Mouse (Mus musculus) CD4-positive, CD25-positive, alpha-beta regulatory T cell, adult 4 months (primary cell): ENCODE data around the gene Zfp622. TPM values are rescaled to one million over a fixed set of nuclear protein-coding genes. Genes with fewer than 3 reads are reported as not detected.

Experiments used
- ATAC-seq: one replicate; pipeline ENCODE4 v1.8.0; 2017
- polyA plus RNA-seq, 2 experiments: library from polyadenylated mRNA; unstranded; fragments of 100-300 nt; shearing (Covaris generic); gene quantifications; one replicate each; pipeline ENCODE4 v1.2.1; 2017

Gene Zfp622
- polyA plus RNA-seq: 10 to 100 TPM in 1 of 2 experiments, 1 to 10 TPM in 1; 6.3 to 18.1 TPM

DNA sequence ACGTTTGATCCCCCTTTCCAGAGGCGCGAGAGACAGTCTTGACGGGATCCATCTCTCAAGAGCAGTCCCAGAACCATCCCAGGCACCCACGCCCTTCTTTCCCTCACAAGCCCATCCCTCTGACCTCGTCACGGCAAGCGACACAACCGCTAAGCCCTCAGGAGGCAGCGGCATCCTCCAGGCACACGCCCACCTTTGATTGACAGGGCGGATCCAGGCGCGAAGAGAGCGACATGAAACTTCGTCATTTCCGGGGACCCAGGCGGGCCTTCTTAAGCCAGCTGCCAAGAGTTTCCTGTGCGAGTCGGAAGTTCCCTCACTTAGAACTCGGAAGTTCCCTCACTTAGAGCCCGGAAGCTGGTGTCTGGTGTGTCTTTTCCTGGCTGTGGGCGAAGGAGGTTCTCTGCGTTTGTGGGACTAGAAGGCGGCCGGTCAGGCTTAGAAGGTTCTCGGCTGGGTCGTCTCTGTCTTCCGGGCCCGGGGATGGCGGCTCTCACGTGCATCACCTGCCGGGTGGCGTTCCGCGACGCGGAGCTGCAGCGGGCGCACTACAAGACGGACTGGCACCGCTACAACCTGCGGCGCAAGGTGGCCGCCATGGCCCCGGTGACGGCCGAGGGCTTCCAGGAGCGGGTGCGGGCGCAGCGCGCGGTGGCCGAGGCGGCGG, at the start of gene Zfp622:
Zfp622 (plus strand) TSS at position 300 of the 667 bp plus-strand sequence.
- ATAC-seq: peak; percentile 92

DNA sequence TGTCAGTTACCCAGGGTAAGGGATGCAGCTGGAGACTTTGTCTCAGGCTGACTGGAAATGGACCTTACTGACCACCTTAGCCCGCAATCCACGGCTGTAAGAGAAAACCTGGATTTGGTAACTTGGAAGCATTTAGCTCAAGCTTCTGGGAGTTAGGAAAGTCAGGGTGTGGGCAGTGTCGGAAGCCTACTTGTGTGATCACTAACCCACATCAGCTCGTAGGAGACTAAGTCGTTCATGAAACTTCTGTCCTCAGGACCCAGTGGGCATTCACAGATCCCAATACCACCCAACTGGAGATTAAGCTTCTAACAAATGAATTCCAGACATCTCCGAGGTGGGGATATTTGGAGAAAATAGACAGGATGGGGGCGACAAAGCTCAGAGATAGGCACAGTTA, 49.8 kb upstream of the Zfp622 start:
- no peak for ATAC-seq

DNA sequence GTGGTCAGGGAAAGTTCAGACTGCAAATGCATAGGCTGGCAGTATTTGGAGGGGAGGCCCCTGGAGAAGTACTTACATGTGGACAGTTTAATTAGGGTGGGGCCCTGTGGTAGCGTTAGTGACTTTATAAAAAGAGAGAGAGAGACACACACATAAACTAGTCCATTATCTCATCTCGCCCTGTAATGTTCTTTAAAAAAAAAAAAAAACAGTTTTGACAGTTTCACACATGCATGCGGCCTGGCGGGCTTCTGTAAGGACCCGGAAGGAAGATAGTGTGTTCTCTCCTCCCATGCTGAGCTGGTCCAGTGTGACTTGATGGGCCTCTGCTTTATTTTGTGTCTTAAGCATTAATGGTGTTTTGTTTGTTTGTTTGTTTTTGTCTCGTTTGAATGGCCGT, 45.7 kb upstream of the Zfp622 start:
- ATAC-seq: no peak

DNA sequence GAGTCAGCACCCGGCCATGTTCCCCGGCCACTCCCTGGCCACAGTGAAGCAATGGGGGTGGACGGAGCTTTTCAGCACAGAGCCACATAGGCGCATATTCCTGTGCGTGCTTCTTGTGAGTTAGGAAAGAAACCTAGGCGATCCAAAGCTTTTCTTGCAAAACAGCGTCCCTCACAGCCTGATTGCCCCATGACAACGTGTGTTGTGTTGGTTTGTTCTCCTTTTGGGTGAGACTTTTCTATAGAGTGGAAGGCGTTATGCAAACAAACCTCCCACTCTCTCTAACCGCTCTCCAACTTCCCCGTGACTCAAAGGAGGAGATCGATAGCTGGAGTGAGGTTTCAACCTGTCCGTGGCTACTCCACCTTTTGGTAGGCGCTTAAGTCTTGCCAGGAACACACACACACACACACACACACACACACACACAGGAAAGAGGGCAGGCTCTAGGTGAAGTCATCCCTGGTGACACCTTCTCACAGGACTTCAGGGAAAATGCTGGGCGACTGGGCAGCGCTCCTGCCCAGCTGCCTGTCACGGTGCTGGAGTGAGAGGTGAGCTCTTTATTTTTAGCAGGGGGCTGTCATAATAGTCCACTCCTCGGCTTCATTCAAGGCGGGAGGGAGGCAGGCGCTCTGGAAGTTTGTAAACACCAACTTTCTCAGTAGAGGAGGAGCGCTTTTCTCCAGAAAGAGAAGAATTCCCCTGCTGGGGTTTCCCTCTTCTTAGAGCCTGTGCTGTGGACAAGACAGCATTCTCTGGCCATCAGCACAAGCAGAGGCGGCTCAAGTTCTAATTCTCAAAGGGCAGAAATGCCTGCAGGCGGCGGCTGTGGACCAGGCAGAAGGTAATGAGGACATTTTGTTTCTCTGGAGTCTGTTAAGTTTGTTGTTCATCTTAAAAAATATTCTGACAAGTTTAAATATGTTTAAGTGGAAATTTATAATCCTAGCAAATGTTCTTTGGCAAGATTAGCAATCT, 43.5 kb upstream of the Zfp622 start:
- peak; percentile 32 for ATAC-seq

GRCm38 (mm10) chr15:25941514-25941913, 42.7 kb upstream of the Zfp622 start:
- no peak for ATAC-seq

GRCm38 (mm10) chr15:25942415-25942814, 41.8 kb upstream of the Zfp622 start:
- ATAC-seq: no peak

- ATAC-seq: no peak
These were observed 40.6 kb upstream of the Zfp622 start for GRCm38 (mm10) chr15:25943386-25944137.

DNA sequence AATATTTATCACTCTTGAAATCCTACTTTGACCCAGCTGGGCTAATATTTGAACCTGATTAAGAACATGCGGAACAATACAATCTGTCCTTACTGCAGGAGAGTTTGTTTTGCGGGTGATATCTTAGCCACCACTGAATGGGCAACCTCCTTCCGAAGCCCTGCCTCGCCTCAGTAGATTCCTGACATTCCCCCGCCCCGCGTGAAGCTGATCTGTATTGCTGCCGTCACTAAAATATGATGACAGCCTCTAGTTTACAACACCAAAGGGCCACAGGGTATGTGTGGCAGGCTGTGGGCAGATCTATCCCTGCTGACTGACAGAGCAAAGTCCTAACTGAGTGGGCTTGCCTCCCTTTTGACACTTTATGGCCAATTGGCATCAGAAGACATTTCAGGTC, 38.9 kb upstream of the Zfp622 start:
- no peak for ATAC-seq

DNA sequence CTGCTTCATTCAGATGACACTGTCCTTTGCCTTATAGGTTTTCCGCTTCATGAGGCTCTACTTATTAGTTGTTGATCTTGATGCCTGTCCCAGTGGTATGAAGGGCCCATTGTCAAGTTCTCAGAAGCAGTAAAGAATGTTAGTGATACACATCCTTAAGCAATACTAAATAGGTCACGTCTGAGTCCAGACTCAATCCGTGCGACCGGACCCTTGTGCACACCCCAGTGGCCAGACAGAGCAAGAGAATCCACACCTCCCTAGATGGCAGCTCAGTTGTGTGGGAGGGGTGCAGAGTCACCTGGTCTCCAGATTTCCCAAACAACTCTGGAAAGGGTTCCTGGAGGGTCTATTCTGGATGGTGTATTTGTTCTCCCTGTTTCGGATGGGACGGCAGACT, 37.7 kb upstream of the Zfp622 start:
- no peak for ATAC-seq

DNA sequence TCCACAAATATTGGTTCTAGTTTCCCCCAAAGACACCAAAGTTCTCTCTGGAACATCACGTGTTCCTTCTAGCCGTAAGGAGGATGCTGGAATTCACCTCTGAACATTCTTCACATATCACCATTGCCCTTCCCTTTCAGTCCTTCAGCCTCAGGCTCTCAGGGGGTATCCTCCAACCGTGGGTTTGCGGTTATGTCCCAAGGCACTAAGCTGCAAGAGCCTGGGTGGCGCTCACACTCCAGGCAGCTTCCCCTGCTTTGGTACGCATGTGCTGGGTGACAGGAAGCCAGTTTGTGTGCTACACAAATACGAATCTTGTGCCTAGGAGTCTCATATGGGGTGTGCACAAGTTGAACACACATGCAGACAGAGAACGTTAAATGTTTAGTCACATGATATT, 36.8 kb upstream of the Zfp622 start:
- no peak for ATAC-seq

GRCm38 (mm10) chr15:25948257-25949223, 35.6 kb upstream of the Zfp622 start:
- ATAC-seq: peak; percentile 74

- no peak for ATAC-seq
These were observed 34.5 kb upstream of the Zfp622 start for GRCm38 (mm10) chr15:25949696-25950095.

GRCm38 (mm10) chr15:25950584-25950983, 33.6 kb upstream of the Zfp622 start:
- ATAC-seq: no peak

GRCm38 (mm10) chr15:25951037-25951436, 33.1 kb upstream of the Zfp622 start:
- no peak for ATAC-seq

- ATAC-seq: no peak
These were observed 28.2 kb upstream of the Zfp622 start for GRCm38 (mm10) chr15:25956001-25956400.

- no peak for ATAC-seq
These were observed 27.6 kb upstream of the Zfp622 start for GRCm38 (mm10) chr15:25956422-25957117.

- ATAC-seq: no peak
These were observed 26.5 kb upstream of the Zfp622 start for GRCm38 (mm10) chr15:25957651-25958050.

DNA sequence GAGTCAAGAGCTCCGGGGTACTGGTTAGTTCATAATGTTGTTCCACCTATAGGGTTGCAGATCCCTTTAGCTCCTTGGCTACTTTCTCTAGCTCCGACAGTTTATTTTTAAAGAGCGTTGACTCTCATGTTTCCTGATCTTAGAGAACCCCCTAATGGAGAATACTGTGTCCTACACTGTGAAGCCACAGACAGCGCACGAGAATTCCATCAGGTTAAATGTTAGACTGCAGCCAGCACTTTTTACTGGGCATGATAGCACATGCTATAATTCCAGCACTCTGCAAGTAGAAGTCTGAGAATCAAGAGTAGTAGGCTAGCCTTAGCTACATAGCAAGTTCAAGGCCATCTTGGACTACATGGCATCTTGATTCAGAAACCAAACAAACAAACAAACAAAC, 24.8 kb upstream of the Zfp622 start:
- peak; percentile 61 for ATAC-seq

DNA sequence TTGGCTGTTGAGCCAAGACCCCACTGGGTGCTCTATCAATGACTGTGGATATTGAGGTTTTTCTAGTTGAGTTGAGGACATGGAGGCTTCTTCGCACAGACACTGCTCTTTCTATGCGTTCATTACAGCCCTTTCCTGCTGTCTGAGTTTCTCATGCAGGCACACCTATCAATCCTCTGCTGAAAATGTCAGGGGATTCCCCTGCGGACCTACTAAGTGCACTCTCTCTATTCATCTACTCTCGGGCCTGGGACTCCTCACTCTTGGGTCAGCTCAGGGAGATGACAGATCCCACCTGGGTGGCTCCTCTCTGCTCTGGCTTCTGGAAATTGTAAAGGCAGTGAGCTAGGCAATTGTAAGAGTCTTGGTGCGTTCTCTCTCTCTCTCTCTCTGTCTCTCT, 23.9 kb upstream of the Zfp622 start:
- ATAC-seq: no peak

DNA sequence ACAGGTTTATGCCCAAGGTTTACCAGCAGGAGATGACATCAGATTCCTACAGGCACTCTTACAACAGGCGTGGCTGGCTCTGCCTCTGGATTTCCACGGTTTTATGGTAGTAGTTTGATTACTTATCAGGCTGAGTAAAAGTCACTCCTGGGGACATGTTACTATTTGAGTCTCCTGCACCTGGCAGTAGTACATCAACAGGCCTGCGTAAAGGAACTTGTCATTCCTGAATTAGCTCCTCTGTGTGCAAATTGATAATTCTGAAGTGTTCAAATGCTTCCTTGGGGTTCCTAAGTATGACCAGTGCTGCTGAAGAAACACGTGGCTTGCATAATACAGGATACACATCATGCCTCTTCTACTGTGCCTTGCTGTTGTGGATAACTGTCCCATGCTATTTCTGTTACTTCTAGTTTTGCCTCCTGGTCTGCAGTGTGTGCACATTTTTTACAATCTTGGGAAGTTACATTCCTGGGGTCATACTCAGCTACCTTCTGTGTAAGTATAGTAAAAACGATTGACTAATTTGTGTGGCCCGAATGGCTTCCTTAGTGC, 17.9 kb upstream of the Zfp622 start:
- no peak for ATAC-seq

GRCm38 (mm10) chr15:25971596-25971995, 12.6 kb upstream of the Zfp622 start:
- no peak for ATAC-seq
